Mouse (Mus musculus) cerebellum, adult 2 months (tissue): Measurements from ENCODE around the gene Mphosph9. TPM values are rescaled to one million over a fixed set of nuclear protein-coding genes. Genes with fewer than 3 reads are reported as not detected.

Experiments used
- DNase-seq, 2 experiments: peaks; one replicate each; pipeline ENCODE4 v3.0.0; 2021
- H3K27ac ChIP-seq: fragments of 200-500 bp; 2 replicates; pipeline ENCODE4 v1.5.1; 2012; ENCODE audit warnings: low read length, control low read depth, inconsistent platforms; ENCODE audit not compliant: insufficient read depth
- H3K27me3 ChIP-seq: fragments of 200-500 bp; 2 replicates; pipeline ENCODE4 v1.6.1; 2012; ENCODE audit warnings: inconsistent platforms, mild to moderate bottlenecking, low read length, moderate library complexity; ENCODE audit not compliant: control insufficient read depth, insufficient read depth
- H3K4me1 ChIP-seq: fragments of 200-500 bp; 2 replicates; pipeline ENCODE4 v1.6.1; 2011; ENCODE audit warnings: low read length; ENCODE audit not compliant: control insufficient read depth, insufficient read depth
- H3K4me3 ChIP-seq: fragments of 200-500 bp; replicated peaks from 2 replicates; pipeline ENCODE3; 2011; ENCODE audit warnings: mild to moderate bottlenecking, low read depth, low read length, control low read depth; ENCODE audit not compliant: insufficient read depth
- CTCF ChIP-seq: fragments of 200-500 bp; IDR thresholded peaks from 2 replicates; pipeline ENCODE4 v1.5.1; 2011; ENCODE audit warnings: low read depth, mild to moderate bottlenecking, control low read depth, low read length, moderate library complexity, borderline replicate concordance; ENCODE audit not compliant: insufficient read depth
- POLR2A ChIP-seq: fragments of 200-500 bp; IDR thresholded peaks from 2 replicates; pipeline ENCODE4 v1.6.1; 2011; ENCODE audit warnings: low read length, control low read depth, borderline replicate concordance; ENCODE audit not compliant: insufficient read depth
- WGBS: fragments of 180-500 bp; shearing (Covaris S2); methylation state at CpG from one replicate; pipeline ENCODE4 v1.1.7; 2018; 5-methylcytosine and 5-hydroxymethylcytosine counted together
- polyA plus RNA-seq: library from polyadenylated mRNA; depleted of rRNA; stranded (reverse); fragments of >200 nt; gene quantifications from 2 replicates; pipeline ENCODE4 v1.2.3, GENCODE M21; 2012

The Mphosph9 gene
- polyA plus RNA-seq, 1 experiment = 27.2 TPM

DNA sequence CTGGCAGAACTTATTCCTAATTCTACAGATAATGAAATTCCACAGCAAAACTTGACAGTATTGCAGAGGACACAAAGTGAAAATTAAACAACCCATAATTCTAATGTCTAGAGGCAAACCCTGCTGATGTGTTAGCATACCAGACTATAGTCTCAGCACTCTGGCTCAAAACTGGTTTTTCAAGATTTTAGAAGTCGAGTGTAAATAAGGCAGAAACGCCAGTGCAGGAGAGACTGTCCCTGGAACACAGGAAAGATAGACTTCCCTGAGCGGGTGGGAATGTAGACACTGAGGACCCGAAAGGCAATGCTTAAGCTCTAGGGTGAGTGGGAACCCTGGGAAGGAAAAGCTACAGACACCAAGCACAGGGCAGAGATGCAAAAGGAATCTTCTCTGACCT is 65.7 kb downstream of the Mphosph9 start:
- TF ChIP-seq POLR2A (no peak), CTCF (no peak)
- Histone ChIP-seq H3K4me3 (no peak overlapping the region), H3K27me3 (no peaks in the 10 kb centered on the region), H3K4me1 (no peaks in the 10 kb centered on the region), H3K27ac (no peak overlapping the region)
- no peak for DNase-seq
- WGBS = 94% methylated on average over 4 of the region's 4 CpGs

DNA sequence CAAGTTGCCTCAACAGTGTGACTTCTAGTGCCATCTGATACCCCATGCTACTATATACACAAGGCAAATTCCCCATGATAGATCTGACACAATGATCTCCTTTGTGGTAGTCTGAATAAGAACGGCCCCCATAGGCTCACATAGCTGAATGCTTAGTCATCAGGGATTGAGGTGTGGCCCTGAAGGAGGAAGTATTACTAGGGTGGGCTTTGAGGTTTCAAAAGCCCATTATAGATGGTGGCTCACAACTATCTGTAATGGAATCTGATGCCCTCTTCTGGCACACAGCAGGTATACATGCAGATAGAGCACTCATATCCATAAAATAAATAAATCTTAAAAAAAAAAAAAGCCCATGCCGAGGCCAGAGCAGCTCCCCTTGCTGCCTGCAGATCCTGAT is 68.6 kb downstream of the Mphosph9 start:
- Histone ChIP-seq H3K27me3 (no peaks in the 10 kb centered on the region), H3K4me3 (no peak overlapping the region), H3K4me1 (no peaks in the 10 kb centered on the region), H3K27ac (no peak overlapping the region)
- TF ChIP-seq CTCF = no peak
- TF ChIP-seq POLR2A = no peak
- 49% methylated on average over 2 of the region's 2 CpGs for WGBS
- no peak for DNase-seq

DNA sequence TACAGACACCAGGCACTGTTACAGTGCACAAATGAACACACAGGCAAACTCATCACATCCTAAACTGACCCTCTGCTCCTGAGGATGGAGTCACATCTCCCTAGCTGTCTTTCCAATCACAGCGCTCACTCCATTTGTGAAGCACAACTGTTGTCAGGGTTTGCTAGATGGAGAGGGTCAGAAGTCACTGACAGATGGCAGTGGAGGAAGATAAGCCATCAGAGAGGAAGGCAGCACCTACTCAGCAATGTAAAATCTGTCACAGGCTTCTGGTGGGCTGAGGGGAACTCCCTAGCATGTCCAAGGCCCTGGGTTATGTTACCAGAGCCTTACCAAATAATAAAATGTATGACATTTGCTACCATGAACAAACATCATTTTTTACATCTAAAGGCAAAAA is 69.7 kb downstream of the Mphosph9 start:
- Histone ChIP-seq H3K27ac (no peak overlapping the region), H3K27me3 (no peaks in the 10 kb centered on the region), H3K4me3 (no peak overlapping the region), H3K4me1 (no peaks in the 10 kb centered on the region)
- 97% methylated on average over 1 of the region's 1 CpGs for WGBS
- no peak for DNase-seq
- no peak for TF ChIP-seq CTCF
- TF ChIP-seq POLR2A = no peak

DNA sequence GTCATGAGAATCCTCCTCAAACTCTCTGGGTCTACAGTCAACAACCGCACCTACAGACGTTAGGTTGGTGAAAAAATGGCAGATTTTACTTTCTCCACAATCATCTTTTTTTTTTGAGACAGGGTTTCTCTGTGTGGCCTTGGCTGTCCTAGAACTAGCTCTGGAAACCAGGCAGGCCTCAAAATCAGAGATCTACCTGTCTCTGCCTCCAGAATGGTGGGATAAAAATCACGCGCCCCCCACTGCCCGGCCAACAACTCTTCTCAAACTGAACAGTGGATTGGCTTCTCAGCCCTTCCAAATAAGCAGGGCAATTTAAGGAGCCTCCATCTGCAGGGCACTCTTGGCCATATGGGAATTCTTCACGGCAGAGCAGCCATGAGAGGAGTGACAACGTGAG is 72.6 kb downstream of the Mphosph9 start:
- TF ChIP-seq POLR2A (no peak), CTCF (no peak)
- Histone ChIP-seq H3K27me3 (no peaks in the 10 kb centered on the region), H3K27ac (no peak overlapping the region), H3K4me3 (no peak overlapping the region), H3K4me1 (peaks cover 6% of the 10 kb centered on the region; the same call in 1 of the 2 replicates)
- DNase-seq = no peak
- whole genome bisulfite sequencing = 79% methylated on average over 7 of the region's 7 CpGs

DNA sequence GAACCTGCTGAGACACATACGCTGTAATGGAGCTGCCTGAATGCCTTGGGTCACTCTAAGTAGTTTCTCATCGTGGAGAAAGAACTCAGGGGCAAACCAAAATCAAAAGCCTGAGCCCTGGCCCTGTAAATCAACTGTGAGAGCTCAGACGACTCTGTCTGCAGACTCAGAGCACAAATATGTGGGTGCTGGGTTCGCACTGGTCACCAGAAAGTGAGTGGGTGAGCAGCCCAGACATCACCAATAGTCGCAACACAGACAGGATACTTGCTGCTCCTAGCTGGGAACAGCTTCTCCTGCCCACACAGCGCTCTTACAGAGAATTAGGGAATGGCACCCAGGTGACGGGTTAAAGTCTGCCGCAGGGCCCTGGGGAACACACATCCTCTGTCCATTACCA is 74.2 kb downstream of the Mphosph9 start:
- TF ChIP-seq CTCF (no peak), POLR2A (no peak)
- WGBS = 90% methylated on average over 8 of the region's 8 CpGs
- DNase-seq = no peak
- peaks cover 6% of the 10 kb centered on the region; the same call in 1 of the 2 replicates for H3K4me1 ChIP-seq
- no peaks in the 10 kb centered on the region for H3K27me3 ChIP-seq
- no peak overlapping the region for H3K4me3 ChIP-seq
- no peak overlapping the region for H3K27ac ChIP-seq

DNA sequence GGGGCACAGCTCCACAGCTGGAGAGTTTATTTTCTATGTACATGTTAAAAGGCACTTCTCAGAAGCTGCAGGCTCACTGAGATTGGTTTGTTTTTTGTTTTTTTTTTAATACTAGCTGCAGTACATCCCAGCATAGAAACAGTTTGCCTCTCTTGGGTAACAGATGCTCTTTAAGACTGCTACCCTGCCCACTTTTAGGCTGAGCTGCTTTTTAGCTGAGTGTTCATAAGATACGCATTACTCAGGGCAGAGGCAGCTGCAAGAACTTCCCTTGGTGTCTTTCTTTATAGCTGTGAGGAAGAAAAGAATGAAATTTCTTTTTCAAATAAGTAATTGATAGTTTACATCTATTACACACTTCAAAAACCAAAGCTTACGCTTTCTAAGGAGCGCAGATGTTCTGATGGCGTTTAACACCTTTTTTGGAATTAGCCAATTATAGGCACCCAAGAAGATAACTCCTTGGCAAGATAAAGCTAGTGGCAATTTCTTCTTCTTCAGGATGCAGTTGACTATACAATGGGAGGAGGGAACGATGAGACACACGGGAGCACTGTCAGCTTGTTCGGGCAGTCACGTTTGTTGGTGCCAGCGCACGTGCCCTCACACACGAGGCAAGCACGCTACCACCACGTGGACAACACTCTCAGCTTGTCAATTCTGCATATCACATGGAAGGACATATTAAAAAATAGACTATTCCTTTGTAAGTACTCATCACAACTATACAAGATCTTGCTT is 75.0 kb downstream of the Mphosph9 start:
- Histone ChIP-seq H3K4me3 (no peak overlapping the region), H3K4me1 (peaks cover 12% of the 10 kb centered on the region; the same call in 1 of the 2 replicates), H3K27me3 (no peaks in the 10 kb centered on the region), H3K27ac (no peak overlapping the region)
- TF ChIP-seq POLR2A = no peak
- TF ChIP-seq CTCF = no peak
- 86% methylated on average over 13 of the region's 13 CpGs for WGBS
- DNase-seq = no peak

DNA sequence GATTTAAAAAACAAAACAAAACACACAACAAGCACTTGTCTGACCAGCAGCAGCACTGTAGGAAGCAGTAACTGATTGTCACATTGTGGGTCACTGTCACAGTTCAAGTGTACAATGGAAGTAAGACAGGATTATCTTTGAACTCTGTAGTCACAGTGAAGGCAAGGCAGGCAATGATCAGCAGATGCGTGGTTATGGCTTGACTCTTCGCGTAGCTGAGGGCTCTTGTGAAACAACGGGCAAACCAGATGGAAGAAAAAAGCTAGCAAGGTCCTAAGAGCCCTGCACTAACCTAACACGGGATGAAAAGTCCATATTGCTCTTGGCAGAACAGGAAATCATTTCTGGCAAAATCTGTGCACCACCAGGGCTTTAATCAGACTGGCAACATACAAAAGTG is 76.7 kb downstream of the Mphosph9 start:
- no peak for DNase-seq
- 76% methylated on average over 5 of the region's 5 CpGs for WGBS
- TF ChIP-seq POLR2A (no peak), CTCF (no peak)
- Histone ChIP-seq H3K4me1 (peaks cover 17% of the 10 kb centered on the region; the same call in 1 of the 2 replicates), H3K27ac (no peak overlapping the region), H3K27me3 (no peaks in the 10 kb centered on the region), H3K4me3 (no peak overlapping the region)
